Mouse (Mus musculus) large intestine, adult 2 months (tissue): Measurements from ENCODE around the gene A330070K13Rik. TPM values are rescaled to one million over a fixed set of nuclear protein-coding genes. Genes with fewer than 3 reads are reported as not detected.

ENCODE experiments used
- DNase-seq: peaks from one replicate; pipeline ENCODE4 v3.0.0-alpha.2; 2012; ENCODE audit warnings: low read depth, low spot score
- WGBS: fragments of 180-500 bp; shearing (Covaris S2); methylation state at CpG from one replicate; pipeline ENCODE4 v1.1.7; 2018; 5-methylcytosine and 5-hydroxymethylcytosine counted together
- polyA plus RNA-seq: library from polyadenylated mRNA; depleted of rRNA; stranded (reverse); fragments of >200 nt; gene quantifications from 2 replicates; pipeline ENCODE4 v1.2.3, GENCODE M21; 2012; rRNA removed

A330070K13Rik gene
- polyA plus RNA-seq, 1 experiment: not detected

GRCm38 (mm10) chr5:130333566-130333965 lies 50.9 kb downstream of the A330070K13Rik start:
- WGBS: 80% methylated on average over 7 of the region's 7 CpGs
- DNase-seq: no peak

- DNase-seq: no peak
- WGBS: 79% methylated on average over 4 of the region's 4 CpGs
Observed at GRCm38 (mm10) chr5:130331206-130331605, 53.2 kb downstream of the A330070K13Rik start.

DNA sequence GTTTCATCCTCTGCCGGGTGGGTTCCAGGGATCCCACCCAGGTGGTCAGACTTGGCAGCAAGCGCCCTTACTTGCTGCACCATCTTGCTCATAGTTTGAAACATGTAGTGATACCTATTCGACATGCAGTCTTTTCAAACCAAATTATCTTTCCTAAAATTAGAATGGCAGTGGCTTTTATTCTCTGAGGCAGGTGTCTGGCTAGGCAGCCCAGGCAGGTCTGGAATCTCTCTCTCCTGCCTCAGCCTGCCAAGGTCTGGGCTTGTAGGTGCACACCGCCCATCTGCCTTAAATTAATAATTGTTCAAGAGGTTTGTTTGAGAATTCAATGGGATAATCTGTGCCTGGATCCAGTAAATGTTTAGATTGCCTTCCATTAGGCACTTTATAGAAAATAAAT lies 53.6 kb downstream of the A330070K13Rik start:
- WGBS: 90% methylated on average over 4 of the region's 4 CpGs
- no peak for DNase-seq

- DNase-seq: no peak
- WGBS: 91% methylated on average over 2 of the region's 2 CpGs
Observed at GRCm38 (mm10) chr5:130329889-130330288, 54.5 kb downstream of the A330070K13Rik start.

Other genes with a start within 250 kb of the A330070K13Rik start
- gene Kctd7, start 239.8 kb downstream of the A330070K13Rik start, polyA plus RNA-seq: 1.3 and 1.5 TPM in 2 replicates
- gene Rabgef1, start 212.8 kb downstream of the A330070K13Rik start, polyA plus RNA-seq: 11.7 and 16.7 TPM in 2 replicates
- gene Tmem248, start 167.6 kb downstream of the A330070K13Rik start, polyA plus RNA-seq: 24.4 and 26.2 TPM in 2 replicates
- 21.9 and 32.7 TPM in 2 replicates for gene Sbds, start 129.1 kb downstream of the A330070K13Rik start, polyA plus RNA-seq
- gene Tyw1, start 129.0 kb downstream of the A330070K13Rik start, polyA plus RNA-seq: 6.7 and 7.9 TPM in 2 replicates
- gene Caln1, start 15.2 kb downstream of the A330070K13Rik start, polyA plus RNA-seq: 0.01 TPM in 1 of 2 replicates, not detected in the other